Mouse (Mus musculus) spleen, adult 2 months (tissue): Measurements from ENCODE around the gene Wasf2. TPM values are rescaled to one million over a fixed set of nuclear protein-coding genes. Genes with fewer than 3 reads are reported as not detected.

Source experiments
- DNase-seq, 2 experiments: peaks; one replicate each; pipeline versions ENCODE4 v3.0.0 to v3.0.0-alpha.2; 2012 to 2021; ENCODE audit warnings: low spot score in 2 of 2, low read depth in 1 of 2
- H3K27ac ChIP-seq: fragments of 200-500 bp; 2 replicates; pipeline ENCODE4 v1.5.1; 2012; ENCODE audit warnings: low read length, inconsistent platforms; ENCODE audit not compliant: insufficient read depth
- H3K27me3 ChIP-seq: fragments of 200-500 bp; 2 replicates; pipeline ENCODE4 v1.6.1; 2012; ENCODE audit warnings: mild to moderate bottlenecking, moderate library complexity, low read length, inconsistent platforms; ENCODE audit not compliant: control insufficient read depth, insufficient read depth
- H3K36me3 ChIP-seq: fragments of 200-500 bp; 2 replicates; pipeline ENCODE4 v1.6.1; 2012; ENCODE audit warnings: mild to moderate bottlenecking, low read length, inconsistent platforms; ENCODE audit not compliant: control insufficient read depth, insufficient read depth
- H3K4me1 ChIP-seq: fragments of 200-500 bp; 2 replicates; pipeline ENCODE4 v1.6.1; 2011; ENCODE audit warnings: inconsistent platforms; ENCODE audit not compliant: control insufficient read depth, insufficient read depth, insufficient read length
- H3K4me3 ChIP-seq: fragments of 200-500 bp; 2 replicates; pipeline ENCODE4 v1.5.1; 2011; ENCODE audit warnings: mild to moderate bottlenecking, inconsistent platforms; ENCODE audit not compliant: insufficient read depth, insufficient read length; ENCODE audit errors: extremely low read depth
- CTCF ChIP-seq: fragments of 200-500 bp; IDR thresholded peaks from 2 replicates; pipeline ENCODE4 v1.5.1; 2011; ENCODE audit warnings: mild to moderate bottlenecking, inconsistent platforms; ENCODE audit not compliant: insufficient read depth, insufficient read length, insufficient replicate concordance; ENCODE audit errors: extremely low read depth
- POLR2A ChIP-seq: fragments of 200-500 bp; IDR thresholded peaks from 2 replicates; pipeline ENCODE4 v1.6.1; 2011; ENCODE audit warnings: low read depth, low read length, inconsistent platforms
- WGBS: fragments of 180-500 bp; shearing (Covaris S2); methylation state at CpG from one replicate; pipeline ENCODE4 v1.1.7; 2018; 5-methylcytosine and 5-hydroxymethylcytosine counted together
- polyA plus RNA-seq: library from polyadenylated mRNA; depleted of rRNA; stranded (reverse); fragments of >200 nt; gene quantifications from 2 replicates; pipeline ENCODE4 v1.2.3, GENCODE M21; 2012; rRNA removed

The Wasf2 gene
- polyA plus RNA-seq, 1 experiment, result 76.2 TPM

- Histone ChIP-seq H3K27me3 (no peaks in the 10 kb centered on the region), H3K36me3 (no peaks in the 10 kb centered on the region), H3K4me1 (peaks cover 9% of the 10 kb centered on the region), H3K4me3 (peak overlapping the region; percentile 21; the same call in 1 of the 2 replicates), H3K27ac (no peak overlapping the region)
- WGBS, result 43% methylated on average over 11 of the region's 11 CpGs
- no peak for DNase-seq
- TF ChIP-seq CTCF, result no peak
- no peak for TF ChIP-seq POLR2A
Measured at GRCm38 (mm10) chr4:133241910-133242309, 111.6 kb downstream of the Wasf2 start.

- Histone ChIP-seq H3K4me1 (peaks cover 9% of the 10 kb centered on the region), H3K4me3 (no peak overlapping the region), H3K27ac (no peak overlapping the region), H3K36me3 (no peaks in the 10 kb centered on the region), H3K27me3 (no peaks in the 10 kb centered on the region)
- WGBS, result 87% methylated on average over 9 of the region's 9 CpGs
- no peak for DNase-seq
- no peak for TF ChIP-seq POLR2A
- no peak for TF ChIP-seq CTCF
Measured at GRCm38 (mm10) chr4:133242710-133243109, 112.4 kb downstream of the Wasf2 start.

- H3K4me3 ChIP-seq, result no peak overlapping the region
- 78% methylated on average over 13 of the region's 13 CpGs for WGBS
- no peak for DNase-seq
- H3K27ac ChIP-seq, result no peak overlapping the region
- H3K36me3 ChIP-seq, result no peaks in the 10 kb centered on the region
- H3K27me3 ChIP-seq, result no peaks in the 10 kb centered on the region
- H3K4me1 ChIP-seq, result peaks cover 14% of the 10 kb centered on the region
- TF ChIP-seq CTCF (no peak), POLR2A (no peak)
Measured at GRCm38 (mm10) chr4:133243538-133243937, 113.2 kb downstream of the Wasf2 start.

DNA sequence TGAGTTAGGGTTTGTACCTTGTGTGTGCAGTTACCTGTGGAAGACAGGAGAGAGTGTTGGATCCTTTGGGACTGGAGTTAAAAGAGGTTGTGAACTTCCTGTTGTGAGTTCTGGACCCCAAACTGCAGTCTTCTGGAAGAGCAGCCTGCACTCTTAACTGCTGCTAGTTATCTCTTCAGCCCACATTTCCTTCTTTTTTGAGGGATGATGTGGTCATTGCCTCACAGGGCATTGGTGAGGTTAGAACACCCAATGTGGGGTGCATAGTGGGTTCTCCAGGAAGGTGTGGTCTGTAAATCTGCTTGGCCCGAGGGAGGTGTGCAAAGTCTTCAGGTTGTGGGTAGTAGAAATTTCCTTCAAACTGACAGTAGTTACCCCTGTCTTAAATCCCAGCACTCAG, 114.0 kb downstream of the Wasf2 start:
- no peak for TF ChIP-seq POLR2A
- TF ChIP-seq CTCF, result no peak
- H3K27me3 ChIP-seq, result no peaks in the 10 kb centered on the region
- H3K4me1 ChIP-seq, result peaks cover 14% of the 10 kb centered on the region
- H3K36me3 ChIP-seq, result no peaks in the 10 kb centered on the region
- H3K4me3 ChIP-seq, result no peak overlapping the region
- 32% methylated on average over 1 of the region's 1 CpGs for WGBS
- H3K27ac ChIP-seq, result no peak overlapping the region
- no peak for DNase-seq

GRCm38 (mm10) chr4:133247072-133247471, 116.8 kb downstream of the Wasf2 start:
- DNase-seq, result no peak
- Histone ChIP-seq H3K4me1 (peaks cover 7% of the 10 kb centered on the region), H3K36me3 (no peaks in the 10 kb centered on the region), H3K27ac (no peak overlapping the region), H3K27me3 (peaks cover 3% of the 10 kb centered on the region; the same call in 1 of the 2 replicates), H3K4me3 (no peak overlapping the region)
- 81% methylated on average over 15 of the region's 15 CpGs for WGBS
- TF ChIP-seq POLR2A (no peak), CTCF (no peak)

DNA sequence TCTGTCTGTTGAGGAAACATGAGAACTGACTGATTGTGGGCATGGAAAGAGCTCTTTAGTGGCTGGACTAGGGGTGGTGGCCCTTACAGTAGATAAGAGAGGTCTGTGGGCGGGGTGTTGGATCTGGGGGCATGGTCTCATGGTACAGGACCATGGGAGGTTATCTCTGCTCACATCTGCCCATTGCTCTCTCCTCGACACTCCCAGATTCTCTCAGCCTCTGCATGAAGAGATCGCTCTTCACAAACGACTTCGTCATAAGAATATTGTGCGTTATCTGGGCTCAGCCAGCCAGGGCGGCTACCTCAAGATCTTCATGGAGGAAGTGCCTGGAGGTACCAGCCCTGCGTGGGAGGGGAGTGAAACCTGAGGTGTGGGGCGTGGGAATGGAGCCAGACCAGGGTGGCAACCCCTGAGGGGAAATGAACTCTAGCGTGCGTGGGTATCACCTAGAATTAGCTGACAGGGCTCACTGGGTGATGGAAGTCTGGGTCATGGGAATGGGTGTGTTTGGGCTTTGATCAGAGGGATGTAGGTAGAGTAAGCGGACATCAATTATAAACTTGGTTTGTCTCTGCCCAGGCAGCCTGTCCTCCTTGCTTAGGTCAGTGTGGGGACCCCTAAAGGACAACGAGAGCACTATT, 117.6 kb downstream of the Wasf2 start:
- Histone ChIP-seq H3K4me3 (no peak overlapping the region), H3K27ac (no peak overlapping the region; the same call in 1 of the 2 replicates), H3K36me3 (no peaks in the 10 kb centered on the region), H3K27me3 (peaks cover 3% of the 10 kb centered on the region; the same call in 1 of the 2 replicates), H3K4me1 (peaks cover 7% of the 10 kb centered on the region)
- TF ChIP-seq POLR2A, result no peak
- TF ChIP-seq CTCF, result no peak
- no peak for DNase-seq
- WGBS, result 51% methylated on average over 13 of the region's 13 CpGs

Other genes with a start within 250 kb of the Wasf2 start
- 6.3 and 6.8 TPM in 2 replicates for gene Stx12, start 246.0 kb upstream of the Wasf2 start, polyA plus RNA-seq
- 7.2 and 9.1 TPM in 2 replicates for gene Fam76a, start 207.9 kb upstream of the Wasf2 start, polyA plus RNA-seq
- 37.5 and 39.9 TPM in 2 replicates for gene Fgr, start 156.4 kb upstream of the Wasf2 start, polyA plus RNA-seq
- gene Ahdc1, start 119.2 kb upstream of the Wasf2 start, polyA plus RNA-seq, result 24.3 and 25.1 TPM in 2 replicates
- 0.19 and 0.54 TPM in 2 replicates for gene Cd164l2, start 81.6 kb downstream of the Wasf2 start, polyA plus RNA-seq
- 0.02 TPM in 1 of 2 replicates, not detected in the other for gene Gpr3, start 82.0 kb downstream of the Wasf2 start, polyA plus RNA-seq
- 4.0 and 5.8 TPM in 2 replicates for gene Map3k6, start 110.3 kb downstream of the Wasf2 start, polyA plus RNA-seq
- 6.8 and 7.1 TPM in 2 replicates for gene Sytl1, start 132.6 kb downstream of the Wasf2 start, polyA plus RNA-seq
- 58.0 and 61.0 TPM in 2 replicates for gene Tmem222, start 147.3 kb downstream of the Wasf2 start, polyA plus RNA-seq
- gene Wdtc1, start 223.0 kb downstream of the Wasf2 start, polyA plus RNA-seq, result 33.0 and 33.3 TPM in 2 replicates
- 39.4 and 46.9 TPM in 2 replicates for gene Slc9a1, start 239.2 kb downstream of the Wasf2 start, polyA plus RNA-seq